Mouse (Mus musculus): ENCODE measurements around the gene Clcn2.

GRCm38 (mm10) chr16:20739845-20740244 is 22.3 kb upstream of the Clcn2 start:
- no peak for TF ChIP-seq POLR2A (IDR thresholded peaks at IDR 0.05; ENCODE audit: insufficient read depth, low read depth, low read length)
- no peak for TF ChIP-seq CTCF (IDR thresholded peaks at IDR 0.05; ENCODE audit: insufficient read depth, low read depth, low read length)
